Mouse (Mus musculus) liver, adult 2 months (tissue): ENCODE results near the gene Il21r.

Experiments used
- CTCF ChIP-seq: fragments of 200-500 bp; IDR thresholded peaks from 2 replicates; pipeline ENCODE4 v1.5.1; 2011; ENCODE audit warnings: low read depth, low read length, control low read depth
- POLR2A ChIP-seq: fragments of 200-500 bp; IDR thresholded peaks from 2 replicates; pipeline ENCODE4 v1.6.1; 2011; ENCODE audit warnings: low read length, control low read depth; ENCODE audit not compliant: insufficient read depth; ENCODE audit errors: extremely low read depth

DNA sequence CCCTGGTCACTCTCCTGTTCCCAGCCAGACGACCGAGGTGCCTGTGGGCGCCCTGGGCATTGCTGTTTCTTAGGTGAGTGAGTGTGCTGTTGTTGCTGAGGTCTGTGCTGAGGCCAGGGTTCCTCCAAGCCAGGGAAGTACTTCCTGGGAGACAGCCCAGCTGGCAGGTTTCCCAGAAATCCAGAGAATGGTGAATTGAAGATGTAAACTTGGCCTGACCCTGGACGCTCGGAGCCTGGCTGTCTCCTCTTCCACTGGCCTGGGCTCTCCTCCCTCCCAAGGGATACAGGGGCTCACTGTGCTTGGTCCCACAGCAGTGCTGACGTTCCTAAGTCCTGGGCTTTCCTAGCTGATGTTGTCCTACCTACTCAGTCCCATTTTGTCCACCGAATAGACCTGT lies 26.2 kb upstream of the Il21r start:
- TF ChIP-seq CTCF = no peak
- TF ChIP-seq POLR2A = no peak
